Mouse (Mus musculus) cortical plate, adult 2 months (tissue): Measurements from ENCODE around the gene Txndc5. TPM values are rescaled to one million over a fixed set of nuclear protein-coding genes. Genes with fewer than 3 reads are reported as not detected.

ENCODE experiments used
- H3K27ac ChIP-seq: fragments of 200-500 bp; 2 replicates; pipeline ENCODE4 v1.5.1; 2012; ENCODE audit warnings: low read length, control low read depth, inconsistent platforms; ENCODE audit not compliant: insufficient read depth
- H3K4me1 ChIP-seq: fragments of 200-500 bp; 2 replicates; pipeline ENCODE4 v1.6.1; 2011; ENCODE audit warnings: low read length; ENCODE audit not compliant: control insufficient read depth, insufficient read depth
- H3K4me3 ChIP-seq: fragments of 200-500 bp; 2 replicates; pipeline ENCODE4 v1.5.1; 2011; ENCODE audit warnings: mild to moderate bottlenecking, low read length, control low read depth; ENCODE audit not compliant: insufficient read depth
- CTCF ChIP-seq: fragments of 200-500 bp; IDR thresholded peaks from 2 replicates; pipeline ENCODE4 v1.5.1; 2011; ENCODE audit warnings: mild to moderate bottlenecking, control low read depth, low read length; ENCODE audit not compliant: insufficient read depth; ENCODE audit errors: extremely low read depth
- POLR2A ChIP-seq: fragments of 200-500 bp; IDR thresholded peaks from 2 replicates; pipeline ENCODE4 v1.6.1; 2011; ENCODE audit warnings: mild to moderate bottlenecking, low read length, control low read depth; ENCODE audit not compliant: insufficient read depth; ENCODE audit errors: extremely low read depth
- polyA plus RNA-seq: library from polyadenylated mRNA; depleted of rRNA; stranded (reverse); fragments of >200 nt; gene quantifications from 2 replicates; pipeline ENCODE4 v1.2.3, GENCODE M21; 2012; rRNA removed

Gene Txndc5
- polyA plus RNA-seq, result 35.8 and 38.9 TPM in 2 replicates

- Histone ChIP-seq H3K4me1 (peaks cover 5% of the 10 kb centered on the region), H3K4me3 (peak within 1 kb of the TSS; percentile 41), H3K27ac (peak within 1 kb of the TSS; percentile 38; the same call in 1 of the 2 replicates)
- TF ChIP-seq POLR2A (no peak), CTCF (no peak)
These were observed at the start of gene Txndc5 for GRCm38 (mm10) chr13:38528687-38529294. Gene Txndc5 (minus strand): TSS chr13:38528824.

DNA sequence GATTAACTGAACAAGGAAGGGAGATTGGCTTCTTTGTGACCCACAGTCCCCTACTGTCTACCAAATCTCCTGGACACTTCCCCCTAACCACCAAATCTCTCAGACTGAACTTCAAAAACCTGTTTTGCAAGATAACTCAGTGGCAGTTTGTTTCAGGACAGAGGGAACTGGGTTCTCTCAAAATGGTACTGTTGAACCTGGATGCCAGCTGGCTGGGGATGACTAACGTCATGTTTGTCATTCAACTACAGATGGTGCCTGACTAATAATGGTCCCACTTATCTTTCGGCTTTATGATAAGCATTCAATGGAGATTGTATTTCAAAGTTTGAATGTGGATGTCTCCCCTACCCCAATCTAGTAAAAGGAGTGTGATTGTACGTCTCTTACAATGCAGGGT, 46.0 kb upstream of the Txndc5 start:
- Histone ChIP-seq H3K4me1 (no peaks in the 10 kb centered on the region), H3K4me3 (no peak overlapping the region), H3K27ac (no peak overlapping the region)
- TF ChIP-seq POLR2A (no peak), CTCF (no peak)

GRCm38 (mm10) chr13:38573281-38573680, 44.7 kb upstream of the Txndc5 start:
- no peak overlapping the region for H3K27ac ChIP-seq
- no peaks in the 10 kb centered on the region for H3K4me1 ChIP-seq
- no peak for TF ChIP-seq POLR2A
- no peak for TF ChIP-seq CTCF
- H3K4me3 ChIP-seq, result no peak overlapping the region

GRCm38 (mm10) chr13:38565245-38565644, 36.6 kb upstream of the Txndc5 start:
- TF ChIP-seq CTCF, result no peak
- no peak for TF ChIP-seq POLR2A
- no peaks in the 10 kb centered on the region for H3K4me1 ChIP-seq
- no peak overlapping the region for H3K4me3 ChIP-seq
- H3K27ac ChIP-seq, result no peak overlapping the region

DNA sequence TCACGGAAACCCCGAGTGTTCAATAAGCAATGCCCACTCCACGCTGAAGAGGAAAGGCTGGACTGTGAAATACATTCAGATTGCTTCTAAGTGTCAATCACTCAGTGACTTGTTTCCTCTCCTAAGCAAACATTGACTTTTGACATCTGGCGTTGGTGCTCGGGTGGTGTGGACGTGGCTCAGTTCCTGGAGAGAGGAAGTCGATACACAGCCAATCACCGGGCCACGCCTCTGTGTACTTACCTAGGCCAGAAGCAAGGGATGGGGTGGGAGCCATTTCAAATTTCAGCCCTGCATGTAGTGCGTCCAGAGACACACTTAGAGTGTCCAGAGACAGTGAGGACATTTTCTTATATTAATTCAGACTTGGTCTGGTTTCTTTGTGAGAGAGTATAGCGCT, 26.0 kb upstream of the Txndc5 start:
- TF ChIP-seq CTCF (no peak), POLR2A (no peak)
- no peak overlapping the region for H3K4me3 ChIP-seq
- H3K4me1 ChIP-seq, result no peaks in the 10 kb centered on the region
- no peak overlapping the region for H3K27ac ChIP-seq

DNA sequence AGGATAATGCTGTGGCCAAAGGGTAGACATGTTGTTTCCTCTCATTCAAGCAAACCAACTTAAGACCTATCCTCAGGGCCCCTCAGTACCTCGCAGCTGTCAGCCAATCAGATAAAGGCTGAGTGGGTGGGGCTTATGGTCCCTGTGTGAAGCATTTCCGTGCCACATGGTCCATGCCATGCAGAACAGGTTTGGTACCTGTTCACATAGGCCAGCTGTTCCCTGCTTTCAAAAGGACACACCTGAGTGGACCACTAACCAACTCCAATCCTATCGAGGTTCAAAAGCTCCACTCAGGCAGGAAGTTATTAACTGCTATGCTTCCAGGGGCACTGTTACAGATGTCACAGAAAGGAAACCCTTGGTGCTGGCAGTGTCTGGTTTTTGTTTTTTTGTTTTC, 25.6 kb upstream of the Txndc5 start:
- Histone ChIP-seq H3K4me3 (no peak overlapping the region), H3K4me1 (no peaks in the 10 kb centered on the region), H3K27ac (no peak overlapping the region)
- no peak for TF ChIP-seq CTCF
- no peak for TF ChIP-seq POLR2A

GRCm38 (mm10) chr13:38548681-38549080, 20.1 kb upstream of the Txndc5 start:
- Histone ChIP-seq H3K27ac (no peak overlapping the region), H3K4me3 (no peak overlapping the region), H3K4me1 (no peaks in the 10 kb centered on the region)
- TF ChIP-seq POLR2A (no peak), CTCF (no peak)

DNA sequence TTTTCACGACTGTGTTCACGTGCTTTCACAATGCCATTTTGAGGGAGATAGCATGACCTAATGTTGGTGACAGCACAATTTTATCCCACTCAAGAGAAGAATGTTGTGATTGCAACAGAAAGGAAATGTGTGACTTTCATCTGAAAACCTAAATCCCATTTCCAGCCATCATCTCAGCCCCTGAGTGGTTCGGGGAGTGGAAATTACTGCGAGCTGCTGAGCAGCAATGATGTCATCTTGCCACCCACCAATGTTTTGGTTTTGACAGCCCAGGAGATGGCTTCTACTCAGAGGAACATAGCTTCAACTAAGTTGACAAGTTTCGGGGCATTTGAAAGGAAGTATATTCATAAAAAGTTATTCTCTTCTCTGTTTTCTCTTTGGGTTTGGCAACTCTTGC, 19.1 kb upstream of the Txndc5 start:
- TF ChIP-seq POLR2A, result no peak
- TF ChIP-seq CTCF, result no peak
- H3K4me1 ChIP-seq, result no peaks in the 10 kb centered on the region
- H3K4me3 ChIP-seq, result no peak overlapping the region
- H3K27ac ChIP-seq, result no peak overlapping the region

DNA sequence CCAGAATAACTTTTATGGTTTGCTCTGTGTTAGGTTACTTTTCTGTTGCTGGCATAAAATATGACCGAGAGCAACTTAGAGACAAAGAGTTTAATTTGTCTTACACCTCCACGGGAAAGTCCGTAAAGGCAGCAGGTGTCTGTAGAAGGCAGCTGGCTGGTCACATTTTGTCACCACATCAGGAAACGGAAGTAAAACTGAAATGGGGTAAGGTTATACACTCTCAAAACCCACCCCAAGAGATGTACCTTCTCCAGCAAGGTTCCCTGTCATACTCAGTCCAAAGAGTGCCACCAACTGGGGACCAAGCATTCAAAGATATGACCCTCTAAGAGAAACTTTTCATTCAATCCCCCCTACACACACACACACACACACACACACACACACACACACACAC, 18.1 kb upstream of the Txndc5 start:
- TF ChIP-seq POLR2A (no peak), CTCF (no peak)
- H3K27ac ChIP-seq, result no peak overlapping the region
- H3K4me3 ChIP-seq, result no peak overlapping the region
- H3K4me1 ChIP-seq, result no peaks in the 10 kb centered on the region

- no peaks in the 10 kb centered on the region for H3K4me1 ChIP-seq
- no peak for TF ChIP-seq POLR2A
- no peak for TF ChIP-seq CTCF
- H3K4me3 ChIP-seq, result no peak overlapping the region
- H3K27ac ChIP-seq, result no peak overlapping the region
These were observed 16.8 kb upstream of the Txndc5 start for GRCm38 (mm10) chr13:38545460-38545859.

DNA sequence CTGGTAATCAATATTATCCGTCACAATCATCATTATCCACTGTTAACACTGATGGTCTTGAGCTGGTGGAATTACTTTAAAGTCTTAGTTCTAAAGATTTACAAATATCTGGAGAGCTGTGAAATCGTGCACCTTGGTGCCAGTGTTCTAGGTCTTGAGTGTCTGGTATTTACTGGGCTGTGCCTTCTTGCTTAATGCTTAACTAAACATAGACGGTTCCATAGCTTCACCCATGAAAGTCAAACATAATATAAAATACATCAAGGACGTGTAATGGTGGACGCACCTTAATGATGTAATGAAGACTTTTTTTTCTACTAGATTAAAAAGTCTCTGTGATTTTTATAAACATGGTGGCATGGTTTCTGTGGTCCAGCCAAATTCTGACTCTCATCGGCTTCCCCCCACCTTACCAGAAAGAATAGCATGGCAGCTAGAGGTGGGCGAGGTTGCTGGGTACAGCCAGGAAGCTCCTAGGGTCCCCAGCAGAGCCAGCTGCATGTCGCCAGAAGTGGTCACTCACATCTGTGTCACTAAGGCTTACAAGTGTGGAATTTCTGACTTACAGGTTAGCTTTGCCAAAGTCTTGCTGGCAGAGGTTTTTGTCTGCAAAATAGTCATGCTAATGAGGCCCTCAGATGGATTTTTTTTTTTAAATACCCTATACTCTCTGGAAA, 16.3 kb upstream of the Txndc5 start:
- Histone ChIP-seq H3K4me3 (no peak overlapping the region), H3K4me1 (no peaks in the 10 kb centered on the region), H3K27ac (no peak overlapping the region)
- no peak for TF ChIP-seq CTCF
- no peak for TF ChIP-seq POLR2A
